ENCODE assay signal across 12 mouse cellular contexts in the genomic region with DNA sequence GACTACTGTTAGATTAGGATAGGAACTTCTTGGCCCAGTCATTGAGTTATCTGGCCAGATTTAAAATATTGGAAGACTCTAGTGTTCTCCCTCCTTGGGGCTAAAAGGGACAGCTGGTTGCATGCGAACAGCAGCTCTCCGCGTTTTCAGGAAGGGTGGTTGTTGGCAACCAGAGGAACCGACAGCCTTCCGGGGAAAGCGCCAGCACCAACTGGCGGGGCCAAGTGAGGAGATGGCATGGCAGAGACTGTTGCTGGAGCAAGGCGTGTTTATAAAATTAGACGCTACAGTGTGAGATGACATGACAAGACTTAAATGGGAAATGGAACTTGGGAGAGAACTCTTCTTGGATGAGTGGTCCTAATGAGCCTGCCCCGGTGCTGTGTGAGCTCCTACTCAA.
DNase-seq lines count a peak whose midpoint lies in the region; ATAC-seq lines count a peak whose summit lies in the region.
"Had no signal": no experiment of that assay in that cellular context is flagged by ENCODE, and none has a peak within 500 bp of the region (broad histone marks: within the 10 kb centered on the region; RNA-seq: fewer than 3 reads in every experiment).

No protein-coding gene starts in this region.

- peak; percentile 93 for DNase-seq in cerebellum, postnatal 10 days
- DNase-seq in left cerebral cortex, adult 18-20 months (ENCODE audit: low spot score in 2 of 2): peak; percentile 59 to 76
- DNase-seq in left cerebral cortex, adult 11 months (ENCODE audit: low spot score): no peak
- DNase-seq in layer of hippocampus, postnatal 36 days: peak; percentile 57 to 69
- peak; percentile 73 for DNase-seq in right cerebral cortex, postnatal 4 days
- DNase-seq in kidney, postnatal 14 days: no peak
- DNase-seq in c-Kit-positive CD71-positive TER-119-positive erythroid progenitor cells, embryonic 14.5 days (ENCODE audit: low spot score): no peak
- DNase-seq: adrenal gland, postnatal 36 days; kidney, postnatal 10 days had no signal

- no peak for ATAC-seq in cerebellum, adult (ENCODE audit: insufficient number of reproducible peaks, low FRiP score, low TSS enrichment)
- ATAC-seq: inflammation-experienced regulatory T-cells, adult 6 months; midbrain, embryonic 16.5 days had no signal

Comparison
In these comparisons a context has a peak if more than half of its experiments do, and no peak if none do; other contexts are left out.
1. DNase-seq: peak in cerebellum, postnatal 10 days (2 of 2), left cerebral cortex, adult 18-20 months (2 of 2), layer of hippocampus, postnatal 36 days (2 of 2) and right cerebral cortex, postnatal 4 days (single experiment); none in left cerebral cortex, adult 11 months (single experiment), kidney, postnatal 14 days (single experiment) and c-Kit-positive CD71-positive TER-119-positive erythroid progenitor cells, embryonic 14.5 days (single experiment).